Mouse (Mus musculus) forebrain, embryonic 14.5 days (tissue): ENCODE results near the gene Erc2. TPM values are rescaled to one million over a fixed set of nuclear protein-coding genes. Genes with fewer than 3 reads are reported as not detected.
A peak's percentile ranks its signal among the peaks of the same experiment; 100 is the strongest.

ENCODE experiments used
- ATAC-seq: fragments of 200-750 bp; cut with Nextera tagmentation; 2 replicates; pipeline ENCODE4 v1.8.0; 2017; ENCODE audit warnings: mild to moderate bottlenecking, moderate library complexity
- DNase-seq: peaks from one replicate; pipeline ENCODE4 v3.0.0-alpha.2; 2015; ENCODE audit warnings: low spot score
- H3K27ac ChIP-seq: fragments of 300-500 bp; sonication (generic); 2 replicates; pipeline ENCODE4 v1.5.1; 2014; ENCODE audit warnings: low read depth, mild to moderate bottlenecking, control low read depth, low read length, moderate library complexity
- H3K27me3 ChIP-seq: fragments of 300-500 bp; sonication (generic); replicated peaks from 2 replicates; pipeline ENCODE4 v1.6.1; 2014; ENCODE audit warnings: low read length, control low read depth, mixed read lengths; ENCODE audit not compliant: control insufficient read depth, insufficient read depth
- H3K36me3 ChIP-seq: fragments of 300-500 bp; sonication (generic); 2 replicates; pipeline ENCODE4 v1.6.1; 2014; ENCODE audit warnings: low read length, control low read depth; ENCODE audit not compliant: control insufficient read depth, insufficient read depth
- H3K4me1 ChIP-seq: fragments of 300-500 bp; sonication (generic); 2 replicates; pipeline ENCODE4 v1.6.1; 2014; ENCODE audit warnings: antibody characterized with exemption, low read length, control low read depth; ENCODE audit not compliant: control insufficient read depth, insufficient read depth
- H3K4me2 ChIP-seq: fragments of 300-500 bp; sonication (generic); 2 replicates; pipeline ENCODE4 v1.6.1; 2014; ENCODE audit warnings: mild to moderate bottlenecking, control low read depth, low read length
- H3K4me3 ChIP-seq: fragments of 300-500 bp; sonication (generic); 2 replicates; pipeline ENCODE4 v1.5.1; 2014; ENCODE audit warnings: low read depth, low read length, control low read depth
- H3K9ac ChIP-seq: fragments of 300-500 bp; sonication (generic); 2 replicates; pipeline ENCODE4 v1.6.1; 2014; ENCODE audit warnings: mild to moderate bottlenecking, low read length, control low read depth, moderate library complexity
- H3K9me3 ChIP-seq: fragments of 300-500 bp; sonication (generic); replicated peaks from 2 replicates; pipeline ENCODE4 v1.6.1; 2016; ENCODE audit warnings: low read length, control low read depth, mixed read lengths; ENCODE audit not compliant: control insufficient read depth
- WGBS: fragments of 180-500 bp; shearing (Covaris S2); extraction: QIAGEN DNeasy Blood & Tissue Kit; methylation state at CpG from one replicate; pipeline ENCODE4 v1.1.7; 2014; 5-methylcytosine and 5-hydroxymethylcytosine counted together
- polyA plus RNA-seq: library from polyadenylated mRNA; unstranded; fragments of >200 nt; fragmentation: Nextera tagmentation; extraction: Ambion mirVana; gene quantifications from 2 replicates; pipeline ENCODE4 v1.2.1, GENCODE M21; 2014

Gene Erc2
- polyA plus RNA-seq, 1 experiment from 2014 or later, result 40.6 TPM

DNA sequence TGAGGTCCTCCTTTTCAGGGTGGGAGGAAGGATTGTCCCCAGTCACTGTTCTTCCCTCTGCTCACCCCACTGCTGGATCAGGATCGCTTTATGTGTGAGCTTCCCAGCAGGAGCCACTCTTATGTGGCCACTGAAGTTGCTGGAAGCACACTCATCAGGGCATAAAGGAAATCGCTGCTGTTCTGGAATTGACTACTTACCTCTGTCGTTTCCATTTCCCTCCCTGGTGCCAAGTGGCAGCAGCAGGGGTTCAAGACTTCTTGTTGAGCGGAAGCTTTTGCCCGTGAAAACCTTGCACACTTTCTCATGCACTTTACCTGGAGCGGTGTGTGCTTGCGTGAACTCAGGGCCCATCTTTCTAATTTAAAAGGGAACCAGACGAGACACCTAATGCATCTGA lies 652 bp upstream of the Erc2 start:
- H3K4me3 ChIP-seq, result no peak overlapping the region
- no peak overlapping the region for H3K27ac ChIP-seq
- H3K9ac ChIP-seq, result no peak overlapping the region
- 0 out of 2 replicates have a peak, but pooled peaks cover 3% of the 10 kb centered on the region for H3K27me3 ChIP-seq
- H3K4me1 ChIP-seq, result peaks cover 3% of the 10 kb centered on the region; the same call in 1 of the 2 replicates
- DNase-seq (no peak), ATAC-seq (no peak)
- H3K4me2 ChIP-seq, result peak overlapping the region; percentile 59
- WGBS, result 52% methylated on average over 8 of the region's 8 CpGs
- H3K9me3 ChIP-seq, result no peaks in the 10 kb centered on the region
- no peaks in the 10 kb centered on the region for H3K36me3 ChIP-seq

DNA sequence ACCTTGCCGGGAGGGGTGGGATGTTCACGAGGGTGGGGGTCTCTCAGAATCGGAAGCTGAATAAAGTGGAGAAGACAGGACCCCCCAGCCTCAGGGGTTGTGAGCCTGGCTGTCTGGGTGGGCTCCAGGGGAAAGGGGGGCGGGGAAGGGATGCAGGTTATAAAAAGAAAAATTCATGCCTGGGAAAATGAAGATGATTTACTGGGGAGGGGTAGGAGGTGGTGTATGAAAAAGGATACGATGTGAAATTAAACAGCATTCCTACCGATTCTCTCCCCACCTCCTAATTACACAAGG lies 643 bp downstream of the Erc2 start:
- peak overlapping the region; percentile 66 for H3K4me3 ChIP-seq
- no peaks in the 10 kb centered on the region for H3K9me3 ChIP-seq
- H3K4me1 ChIP-seq, result peaks cover 3% of the 10 kb centered on the region; the same call in 1 of the 2 replicates
- WGBS, result 3% methylated on average over 6 of the region's 6 CpGs
- peak overlapping the region; percentile 78 for H3K9ac ChIP-seq
- H3K4me2 ChIP-seq, result peak overlapping the region; percentile 59
- ATAC-seq (peak; percentile 38; the same call in 1 of the 2 replicates), DNase-seq (no peak)
- H3K27me3 ChIP-seq, result 0 out of 2 replicates have a peak, but pooled peaks cover 3% of the 10 kb centered on the region
- H3K36me3 ChIP-seq, result no peaks in the 10 kb centered on the region
- peak overlapping the region; percentile 73 for H3K27ac ChIP-seq

DNA sequence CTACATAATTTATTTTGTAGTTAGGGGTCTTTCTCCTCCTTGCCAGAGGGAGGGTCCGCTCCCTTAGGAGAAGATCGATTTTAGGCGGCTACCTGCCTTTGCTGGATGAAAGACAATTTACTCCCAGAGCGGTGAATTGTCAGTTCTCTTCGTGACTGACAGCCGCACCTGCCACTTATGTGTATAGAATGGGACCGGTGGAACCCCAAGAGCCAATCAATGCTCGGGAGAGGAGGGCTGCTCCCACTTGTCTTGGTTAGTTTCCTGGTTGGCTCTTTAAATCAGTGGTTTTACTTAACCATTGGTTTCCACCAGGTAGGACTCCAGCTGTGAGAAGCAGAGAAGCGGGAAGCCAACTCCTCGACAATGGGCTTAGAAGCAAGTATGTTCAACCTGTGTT lies 1.1 kb downstream of the Erc2 start:
- no peaks in the 10 kb centered on the region for H3K9me3 ChIP-seq
- peak overlapping the region; percentile 78; the same call in 1 of the 2 replicates for H3K9ac ChIP-seq
- no peak overlapping the region for H3K27ac ChIP-seq
- H3K36me3 ChIP-seq, result no peaks in the 10 kb centered on the region
- peak overlapping the region; percentile 59 for H3K4me2 ChIP-seq
- H3K4me3 ChIP-seq, result peak overlapping the region; percentile 66
- H3K4me1 ChIP-seq, result peaks cover 3% of the 10 kb centered on the region; the same call in 1 of the 2 replicates
- ATAC-seq, result peak; percentile 82
- DNase-seq, result peak; percentile 92
- 0 out of 2 replicates have a peak, but pooled peaks cover 3% of the 10 kb centered on the region for H3K27me3 ChIP-seq
- 4% methylated on average over 10 of the region's 10 CpGs for WGBS

DNA sequence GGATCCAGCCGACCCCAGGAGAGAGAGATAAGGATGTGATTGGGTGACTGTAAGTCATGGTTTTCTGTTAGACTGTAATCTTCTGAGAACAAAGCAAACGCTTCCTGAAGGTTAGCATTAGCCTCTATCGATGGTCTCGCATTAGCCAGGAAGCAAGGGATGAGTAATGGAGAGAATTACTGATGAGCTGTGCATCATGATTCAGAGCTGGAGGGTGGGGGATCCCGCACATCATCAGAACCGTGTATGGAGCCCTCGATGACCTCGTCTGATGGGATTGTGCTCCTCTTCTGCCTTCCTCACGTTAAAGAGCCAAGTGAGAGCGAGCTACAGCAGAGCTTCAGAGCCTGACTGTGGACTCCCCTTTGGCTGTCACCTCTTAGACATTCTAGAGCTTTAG lies 6.5 kb downstream of the Erc2 start:
- DNase-seq (no peak), ATAC-seq (no peak)
- H3K9me3 ChIP-seq, result no peaks in the 10 kb centered on the region
- H3K27ac ChIP-seq, result no peak overlapping the region
- H3K4me3 ChIP-seq, result no peak overlapping the region
- no peaks in the 10 kb centered on the region for H3K27me3 ChIP-seq
- H3K9ac ChIP-seq, result no peak overlapping the region
- 84% methylated on average over 10 of the region's 10 CpGs for WGBS
- H3K36me3 ChIP-seq, result no peaks in the 10 kb centered on the region
- no peak overlapping the region for H3K4me2 ChIP-seq
- peaks cover 4% of the 10 kb centered on the region; the same call in 1 of the 2 replicates for H3K4me1 ChIP-seq

DNA sequence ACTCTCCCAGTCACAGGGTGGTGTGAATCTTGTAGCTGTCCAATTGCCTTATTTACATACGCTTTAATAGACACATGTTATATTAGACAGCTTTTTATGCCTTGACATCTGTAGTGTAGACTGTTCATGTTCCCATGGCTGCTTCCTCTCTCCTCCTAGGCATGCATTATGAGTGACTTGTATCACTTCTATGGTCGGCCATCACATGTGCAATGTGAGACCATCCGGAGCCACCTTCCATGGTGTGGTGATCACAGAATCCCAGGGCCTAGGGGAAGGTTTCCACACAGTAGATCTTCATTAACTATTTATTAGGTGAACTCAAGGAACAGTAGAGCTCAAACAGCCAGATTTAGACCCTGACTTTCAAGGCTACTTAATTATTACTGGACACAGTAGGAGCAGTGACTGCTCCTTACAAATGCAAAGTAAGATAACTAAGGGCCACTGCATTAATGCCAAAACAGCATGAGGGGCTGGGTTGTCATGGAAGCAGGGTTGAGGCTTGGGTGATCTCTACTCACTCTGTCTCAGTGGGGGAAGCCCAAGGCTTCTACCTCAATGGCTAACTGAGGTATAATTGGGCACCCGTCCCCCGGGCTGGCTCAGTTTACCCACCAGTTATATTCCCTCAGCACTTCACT lies 7.3 kb downstream of the Erc2 start:
- no peak overlapping the region for H3K4me2 ChIP-seq

DNA sequence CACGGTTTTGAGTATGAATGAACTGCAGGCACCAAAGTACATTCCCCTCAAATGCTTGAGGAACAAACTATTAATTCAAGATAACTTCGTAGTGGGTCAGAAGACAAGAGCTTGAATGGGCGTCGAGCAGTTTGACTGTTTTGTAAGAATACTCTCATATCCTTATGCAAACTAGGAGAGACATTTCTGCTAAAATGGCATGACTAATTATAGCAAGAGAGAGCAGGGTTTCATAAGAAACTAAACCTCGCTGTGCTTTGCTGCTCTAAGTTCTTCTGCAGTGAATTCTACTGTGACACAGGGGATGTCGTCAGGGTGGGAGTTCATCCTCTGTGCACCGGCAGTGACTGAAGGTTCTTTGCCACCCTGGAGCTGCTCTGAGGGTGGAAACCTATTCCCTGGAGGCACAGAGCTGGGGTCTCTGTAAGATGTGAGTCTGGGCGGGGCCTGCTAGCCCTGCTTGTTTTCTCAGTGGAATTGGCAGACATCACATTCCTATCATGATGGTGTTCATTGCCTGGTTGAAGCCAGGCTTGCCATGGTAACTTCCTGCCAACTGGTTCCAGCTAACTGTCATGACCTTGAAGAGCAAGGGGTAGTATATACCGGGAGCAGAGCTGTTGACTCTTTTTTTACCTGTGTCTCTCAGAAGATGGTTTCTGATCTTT lies 8.9 kb downstream of the Erc2 start:
- 71% methylated on average over 9 of the region's 9 CpGs for WGBS
- Histone ChIP-seq H3K9me3 (no peaks in the 10 kb centered on the region), H3K27ac (no peak overlapping the region), H3K36me3 (no peaks in the 10 kb centered on the region), H3K9ac (no peak overlapping the region), H3K4me3 (no peak overlapping the region), H3K4me1 (0 out of 2 replicates have a peak, but pooled peaks cover 2% of the 10 kb centered on the region), H3K27me3 (no peaks in the 10 kb centered on the region), H3K4me2 (no peak overlapping the region)
- DNase-seq (no peak), ATAC-seq (no peak)

More for the DNA sequence above, 7.3 kb downstream of the Erc2 start:
- no peaks in the 10 kb centered on the region for H3K36me3 ChIP-seq
- no peak overlapping the region for H3K9ac ChIP-seq
- ATAC-seq, result no peak; the same call in 1 of the 2 replicates
- no peak overlapping the region for H3K4me3 ChIP-seq
- no peak overlapping the region for H3K27ac ChIP-seq
- H3K9me3 ChIP-seq, result no peaks in the 10 kb centered on the region
- 0 out of 2 replicates have a peak, but pooled peaks cover 2% of the 10 kb centered on the region for H3K4me1 ChIP-seq
- H3K27me3 ChIP-seq, result no peaks in the 10 kb centered on the region
- 41% methylated on average over 5 of the region's 5 CpGs for WGBS
- DNase-seq, result peak; percentile 8

DNA sequence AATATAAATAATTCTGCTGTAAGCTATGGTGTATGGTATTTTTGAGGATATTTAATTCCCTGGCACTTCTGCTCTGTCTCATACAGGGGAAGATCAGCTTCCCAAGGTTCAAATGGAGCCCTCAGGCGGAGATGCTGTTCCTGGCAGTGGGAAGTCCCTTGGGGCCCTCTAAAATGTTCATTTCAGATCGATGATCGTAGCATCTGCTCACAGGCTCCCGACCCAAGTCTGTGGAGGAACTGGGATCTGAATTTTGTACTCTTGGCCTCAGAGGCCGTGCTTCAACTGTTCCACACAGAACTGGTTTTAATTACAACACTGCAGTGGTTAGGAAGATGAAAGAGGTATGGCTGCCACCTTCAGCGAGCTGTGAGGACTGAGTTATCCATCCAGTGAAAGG lies 12.5 kb downstream of the Erc2 start:
- Histone ChIP-seq H3K27ac (no peak overlapping the region), H3K36me3 (no peaks in the 10 kb centered on the region), H3K4me1 (0 out of 2 replicates have a peak, but pooled peaks cover 2% of the 10 kb centered on the region), H3K9me3 (no peaks in the 10 kb centered on the region), H3K27me3 (no peaks in the 10 kb centered on the region), H3K4me2 (no peak overlapping the region), H3K4me3 (no peak overlapping the region), H3K9ac (no peak overlapping the region)
- DNase-seq (no peak), ATAC-seq (no peak)
- 85% methylated on average over 6 of the region's 6 CpGs for WGBS

DNA sequence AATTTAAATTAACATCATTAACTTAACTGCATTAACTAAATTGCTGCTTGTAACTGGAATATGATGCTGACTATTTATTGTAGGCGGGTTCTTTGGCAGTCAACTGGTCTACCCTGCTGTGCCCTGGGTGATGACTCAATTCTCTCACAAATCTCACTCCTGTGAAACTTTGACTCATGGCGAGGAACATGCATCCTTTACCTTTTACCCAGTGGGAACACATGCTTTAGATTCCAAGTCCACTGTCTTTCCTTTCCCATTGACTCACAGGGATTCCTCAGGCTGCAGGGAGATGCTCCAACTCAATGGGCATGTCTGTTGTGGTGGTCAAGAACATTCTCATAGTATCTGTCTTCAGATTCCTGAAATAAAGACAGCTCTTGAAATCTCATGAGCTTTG lies 14.3 kb downstream of the Erc2 start:
- no peak overlapping the region for H3K4me2 ChIP-seq
- no peaks in the 10 kb centered on the region for H3K36me3 ChIP-seq
- H3K9me3 ChIP-seq, result no peaks in the 10 kb centered on the region
- no peak overlapping the region for H3K9ac ChIP-seq
- H3K4me1 ChIP-seq, result no peaks in the 10 kb centered on the region
- WGBS, result 92% methylated on average over 2 of the region's 2 CpGs
- H3K27ac ChIP-seq, result no peak overlapping the region
- DNase-seq (no peak), ATAC-seq (no peak)
- H3K27me3 ChIP-seq, result no peaks in the 10 kb centered on the region
- H3K4me3 ChIP-seq, result no peak overlapping the region

DNA sequence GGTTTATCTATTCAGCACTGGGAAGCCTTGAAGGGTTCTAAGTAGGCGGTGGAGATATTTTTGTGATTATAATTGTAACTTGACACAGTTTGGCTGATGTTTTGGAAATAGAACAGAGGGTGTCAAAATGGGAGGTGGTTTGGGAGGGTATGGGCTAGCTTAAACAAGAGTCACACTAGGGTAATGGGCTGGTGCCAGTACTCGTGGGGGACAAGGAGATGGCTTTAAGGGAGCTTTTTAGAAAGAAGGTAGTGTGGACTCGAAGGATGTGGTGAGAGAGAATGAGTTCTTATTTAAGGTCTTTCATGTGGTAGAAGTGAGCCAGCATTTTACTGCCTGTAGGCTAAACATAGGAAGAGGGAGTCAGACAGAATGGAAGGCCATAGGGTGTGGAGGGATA lies 19.2 kb downstream of the Erc2 start:
- DNase-seq (no peak), ATAC-seq (no peak)
- no peaks in the 10 kb centered on the region for H3K4me1 ChIP-seq
- no peak overlapping the region for H3K27ac ChIP-seq
- H3K9ac ChIP-seq, result no peak overlapping the region
- no peaks in the 10 kb centered on the region for H3K9me3 ChIP-seq
- H3K4me3 ChIP-seq, result no peak overlapping the region
- 83% methylated on average over 3 of the region's 3 CpGs for WGBS
- no peaks in the 10 kb centered on the region for H3K27me3 ChIP-seq
- no peaks in the 10 kb centered on the region for H3K36me3 ChIP-seq
- no peak overlapping the region for H3K4me2 ChIP-seq
